Mouse (Mus musculus) E14TG2a.4 (cell line): Measurements from ENCODE around the gene Itgb5.

Experiments
- H3K27me3 ChIP-seq: 2 replicates; pipeline ENCODE4 v1.6.1; 2014; ENCODE audit warnings: low read length, control low read depth; ENCODE audit not compliant: insufficient read depth
- H3K36me3 ChIP-seq: 2 replicates; pipeline ENCODE4 v1.6.1; 2014; ENCODE audit warnings: low read length, control low read depth; ENCODE audit not compliant: insufficient read depth
- H3K4me1 ChIP-seq: replicated peaks from 2 replicates; pipeline ENCODE4 v1.6.1; 2014; ENCODE audit warnings: low read depth, low read length, control low read depth
- H3K4me3 ChIP-seq: replicated peaks from 2 replicates; pipeline ENCODE4 v1.5.1; 2014; ENCODE audit warnings: mild to moderate bottlenecking, low read length
- H3K9me3 ChIP-seq: 2 replicates; pipeline ENCODE4 v1.6.1; 2014; ENCODE audit warnings: low read length, control low read depth
- CTCF ChIP-seq: conservative IDR thresholded peaks from 2 replicates; pipeline ENCODE4 v1.5.1; 2014; ENCODE audit warnings: low read length
- NANOG ChIP-seq: IDR thresholded peaks from 2 replicates; pipeline ENCODE4 v1.6.1; 2014; ENCODE audit warnings: borderline replicate concordance, low read length, mixed read lengths
- POU5F1 ChIP-seq: IDR thresholded peaks from 2 replicates; pipeline ENCODE4 v1.6.1; 2014; ENCODE audit warnings: low read length, borderline replicate concordance

Gene Itgb5

DNA sequence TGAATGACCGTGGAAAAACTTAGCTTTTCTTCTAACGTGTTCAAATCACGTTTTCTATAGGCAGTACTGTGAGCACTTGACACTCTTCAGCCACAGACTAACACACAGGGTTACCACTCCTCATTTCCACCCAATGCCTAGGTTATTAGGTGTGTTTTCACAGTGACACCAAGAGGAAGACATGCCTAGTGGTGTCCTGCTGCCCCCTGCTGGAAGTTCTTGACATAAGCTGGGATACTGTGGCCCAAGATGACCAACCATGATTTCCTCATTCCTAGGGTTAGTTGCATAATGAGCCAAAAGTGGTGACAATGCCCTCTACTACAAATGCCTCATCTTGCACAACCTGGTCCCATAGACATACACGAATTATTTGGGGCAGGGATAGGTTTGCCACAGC is 121.4 kb downstream of the Itgb5 start:
- peaks cover 47% of the 10 kb centered on the region for H3K36me3 ChIP-seq
- H3K27me3 ChIP-seq: no peaks in the 10 kb centered on the region
- no peak overlapping the region for H3K4me3 ChIP-seq
- H3K9me3 ChIP-seq: no peaks in the 10 kb centered on the region
- no peak for TF ChIP-seq POU5F1
- peak; percentile 78 for TF ChIP-seq CTCF
- no peak for TF ChIP-seq NANOG
- H3K4me1 ChIP-seq: peaks cover 26% of the 10 kb centered on the region

DNA sequence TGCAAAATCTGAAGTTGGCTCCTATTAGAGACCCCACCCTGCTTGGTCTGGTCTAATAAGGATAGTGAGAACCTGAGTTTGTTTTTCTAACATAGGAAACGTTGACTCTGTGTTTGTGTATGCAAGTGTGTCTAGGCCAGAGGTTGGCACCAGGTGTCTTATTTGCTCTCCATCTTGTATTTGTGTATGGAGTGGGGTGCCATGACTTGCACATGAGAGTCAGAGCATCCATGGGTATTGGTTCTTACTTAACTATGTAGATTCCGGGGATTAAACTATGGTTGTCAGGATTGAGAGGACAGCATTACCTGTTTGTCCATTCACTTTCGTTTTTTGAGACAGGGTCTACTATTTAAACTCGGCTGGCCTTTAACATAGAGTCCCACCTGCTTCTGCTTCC is 123.5 kb downstream of the Itgb5 start:
- Histone ChIP-seq H3K4me3 (no peak overlapping the region), H3K36me3 (peaks cover 65% of the 10 kb centered on the region), H3K27me3 (no peaks in the 10 kb centered on the region), H3K4me1 (peaks cover 18% of the 10 kb centered on the region), H3K9me3 (no peaks in the 10 kb centered on the region)
- TF ChIP-seq CTCF: no peak
- no peak for TF ChIP-seq NANOG
- no peak for TF ChIP-seq POU5F1

DNA sequence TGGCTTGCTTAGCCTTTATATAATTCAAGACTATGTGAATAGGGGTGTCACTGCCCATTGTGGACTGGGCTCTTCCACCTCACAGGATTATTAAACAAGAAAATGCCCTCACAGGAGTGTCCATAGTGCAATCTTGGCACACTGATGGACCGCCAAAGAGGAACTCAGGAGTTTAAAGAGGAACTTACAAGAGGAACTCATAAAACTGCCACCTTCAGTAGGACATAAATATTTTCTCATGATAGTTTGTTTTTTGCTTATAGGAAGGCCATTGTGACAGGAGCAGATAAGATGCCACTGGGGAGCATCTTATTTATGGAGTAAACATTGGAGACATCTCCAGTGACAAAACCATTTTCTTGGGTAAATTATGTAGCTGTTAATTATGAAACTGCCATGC is 125.3 kb downstream of the Itgb5 start:
- no peak for TF ChIP-seq POU5F1
- no peak for TF ChIP-seq CTCF
- TF ChIP-seq NANOG: no peak
- H3K4me3 ChIP-seq: no peak overlapping the region

DNA sequence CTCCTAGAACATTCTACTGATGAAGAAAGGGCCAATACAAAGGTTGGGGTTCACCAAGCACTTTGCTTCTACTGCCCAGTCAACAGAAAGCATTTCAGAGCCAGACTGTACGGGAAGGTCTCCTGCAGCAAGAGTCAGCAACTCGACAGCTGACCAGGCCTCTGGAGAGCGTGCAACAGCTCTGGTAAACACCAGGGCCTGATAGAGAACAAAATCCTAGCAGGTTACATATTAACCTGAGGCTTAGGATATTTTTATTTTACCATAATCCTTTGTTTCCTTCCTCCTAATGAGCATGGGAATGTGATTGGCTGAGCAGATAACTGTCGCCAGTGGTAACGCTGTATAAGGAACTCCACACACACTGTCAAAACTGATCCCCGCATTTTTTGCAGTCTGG is 134.0 kb downstream of the Itgb5 start:
- no peaks in the 10 kb centered on the region for H3K9me3 ChIP-seq
- H3K27me3 ChIP-seq: peaks cover 5% of the 10 kb centered on the region; the same call in 1 of the 2 replicates
- H3K4me1 ChIP-seq: peaks cover 47% of the 10 kb centered on the region
- no peak overlapping the region for H3K4me3 ChIP-seq
- peaks cover 59% of the 10 kb centered on the region for H3K36me3 ChIP-seq
- TF ChIP-seq NANOG: no peak
- no peak for TF ChIP-seq CTCF
- TF ChIP-seq POU5F1: no peak

More for the DNA sequence above, 125.3 kb downstream of the Itgb5 start:
- H3K4me1 ChIP-seq: peaks cover 8% of the 10 kb centered on the region
- H3K27me3 ChIP-seq: no peaks in the 10 kb centered on the region
- H3K36me3 ChIP-seq: peaks cover 76% of the 10 kb centered on the region
- no peaks in the 10 kb centered on the region for H3K9me3 ChIP-seq

DNA sequence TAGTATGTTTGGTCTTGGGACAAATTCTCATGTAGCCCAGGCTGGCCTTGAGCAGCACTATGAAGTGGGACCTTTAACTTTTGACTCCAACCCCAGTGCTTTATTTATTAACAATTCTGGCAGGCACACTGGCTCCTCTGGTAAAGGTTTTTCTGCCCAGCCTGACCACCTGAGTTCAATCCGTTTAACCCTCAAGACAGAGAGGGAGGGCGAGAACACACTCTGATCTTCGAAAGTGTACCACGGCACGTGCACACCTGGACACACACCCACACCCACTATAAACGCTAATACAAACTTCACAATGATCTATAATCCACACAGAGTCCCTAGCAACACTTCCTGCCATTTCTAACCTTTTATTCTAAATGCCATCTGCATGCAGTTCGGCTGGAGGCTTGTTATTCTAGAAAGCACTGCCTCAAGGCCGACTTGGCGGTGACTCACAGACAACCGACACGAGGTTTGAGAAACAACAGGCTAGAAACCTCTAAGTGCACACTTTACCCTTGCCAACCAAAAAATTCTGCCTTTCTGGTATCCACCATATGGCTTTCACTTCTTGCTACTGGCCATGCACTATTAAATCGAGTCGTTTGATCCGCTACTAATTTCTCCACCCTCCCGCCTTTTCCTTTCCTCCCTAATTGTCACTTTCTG is 136.5 kb downstream of the Itgb5 start:
- H3K9me3 ChIP-seq: no peaks in the 10 kb centered on the region
- H3K4me1 ChIP-seq: peaks cover 35% of the 10 kb centered on the region
- H3K36me3 ChIP-seq: peaks cover 34% of the 10 kb centered on the region
- H3K4me3 ChIP-seq: peak overlapping the region; percentile 94
- TF ChIP-seq NANOG (no peak), POU5F1 (no peak), CTCF (no peak)
- H3K27me3 ChIP-seq: peaks cover 5% of the 10 kb centered on the region; the same call in 1 of the 2 replicates

DNA sequence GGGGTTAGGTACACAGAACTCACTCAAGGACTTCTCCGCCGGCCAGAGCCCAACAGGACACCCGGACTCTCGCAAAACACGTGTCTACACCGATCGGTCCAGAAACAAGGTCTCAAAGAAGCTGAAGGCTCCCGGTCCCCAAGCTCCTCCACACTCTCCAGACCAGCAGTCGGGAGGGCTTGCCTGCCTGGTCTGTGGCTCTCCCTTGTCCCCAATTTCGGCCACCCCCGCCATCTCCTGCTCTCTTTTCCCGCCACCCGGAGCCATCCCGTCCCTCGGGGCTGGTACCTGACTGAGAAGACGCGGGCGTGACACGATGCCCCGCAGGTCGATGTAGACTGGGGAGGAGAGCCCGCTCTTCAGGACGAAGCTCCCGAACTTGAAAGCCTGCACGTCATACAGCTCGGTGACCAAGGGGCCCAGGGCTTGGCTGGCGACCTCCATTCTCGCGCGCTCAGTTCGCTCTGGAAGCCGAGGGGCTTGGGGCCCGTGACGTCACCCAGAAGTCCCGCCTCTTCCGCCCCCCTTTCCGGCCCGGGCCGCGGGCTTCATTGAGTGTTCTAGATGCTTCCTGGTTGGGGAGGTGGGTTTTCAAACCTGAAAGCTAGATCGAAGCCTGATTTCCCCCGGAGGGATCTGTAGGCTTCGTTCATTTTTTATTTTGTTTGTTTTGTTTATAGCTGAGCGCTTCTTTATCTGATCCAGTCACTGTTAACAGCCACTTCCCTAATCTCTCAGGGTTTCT is 137.2 kb downstream of the Itgb5 start, which contains the start of gene Umps:
Umps (minus strand) TSS at position 501 of the 745 bp plus-strand sequence.
- peak within 1 kb of the TSS; percentile 94 for H3K4me3 ChIP-seq
- H3K9me3 ChIP-seq: no peaks in the 10 kb centered on the region
- TF ChIP-seq NANOG (no peak), CTCF (no peak), POU5F1 (no peak)
- H3K36me3 ChIP-seq: peaks cover 27% of the 10 kb centered on the region
- H3K27me3 ChIP-seq: peaks cover 5% of the 10 kb centered on the region; the same call in 1 of the 2 replicates
- peaks cover 29% of the 10 kb centered on the region for H3K4me1 ChIP-seq

DNA sequence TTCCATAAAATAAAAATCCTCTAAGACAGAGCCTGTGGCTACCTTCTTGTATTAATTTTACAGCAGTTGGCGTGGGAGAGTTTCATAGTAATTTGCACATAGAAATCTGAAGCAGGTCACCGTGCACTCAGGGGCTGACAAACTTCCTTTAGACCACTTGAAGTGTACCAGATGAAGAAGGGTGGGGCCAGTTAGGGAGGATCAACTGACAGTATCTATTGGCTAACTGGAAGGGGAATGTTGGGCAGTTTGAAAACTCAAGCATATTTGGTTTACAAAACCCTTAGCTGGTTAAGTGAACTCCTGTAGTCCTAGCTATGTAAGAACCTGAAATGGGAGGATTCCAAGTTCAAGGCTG is 137.8 kb downstream of the Itgb5 start:
- H3K27me3 ChIP-seq: peaks cover 5% of the 10 kb centered on the region; the same call in 1 of the 2 replicates
- peaks cover 27% of the 10 kb centered on the region for H3K4me1 ChIP-seq
- H3K36me3 ChIP-seq: peaks cover 22% of the 10 kb centered on the region
- H3K4me3 ChIP-seq: peak overlapping the region; percentile 94
- H3K9me3 ChIP-seq: no peaks in the 10 kb centered on the region
- TF ChIP-seq POU5F1 (no peak), NANOG (no peak), CTCF (no peak)

DNA sequence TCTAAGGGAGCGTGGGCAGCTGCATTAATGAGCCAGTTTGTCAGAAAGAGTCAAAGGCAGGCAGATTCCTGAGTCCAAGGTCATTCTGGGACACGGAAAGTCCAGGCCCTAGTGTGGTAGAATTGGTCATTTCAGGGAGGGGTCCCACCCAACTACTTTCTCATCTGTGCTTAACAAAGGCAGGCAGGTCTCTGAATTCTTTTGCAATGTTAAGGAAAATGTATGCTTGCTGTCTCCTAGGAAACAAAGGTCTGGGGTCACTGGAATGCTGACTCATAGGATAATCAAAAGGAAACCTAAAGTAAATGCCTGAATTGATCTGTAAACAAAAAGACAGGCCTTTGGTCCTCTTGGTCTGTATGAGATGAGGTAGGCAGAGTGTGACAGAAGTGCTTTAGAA is 150.4 kb downstream of the Itgb5 start:
- H3K27me3 ChIP-seq: 0 out of 2 replicates have a peak, but pooled peaks cover 3% of the 10 kb centered on the region

DNA sequence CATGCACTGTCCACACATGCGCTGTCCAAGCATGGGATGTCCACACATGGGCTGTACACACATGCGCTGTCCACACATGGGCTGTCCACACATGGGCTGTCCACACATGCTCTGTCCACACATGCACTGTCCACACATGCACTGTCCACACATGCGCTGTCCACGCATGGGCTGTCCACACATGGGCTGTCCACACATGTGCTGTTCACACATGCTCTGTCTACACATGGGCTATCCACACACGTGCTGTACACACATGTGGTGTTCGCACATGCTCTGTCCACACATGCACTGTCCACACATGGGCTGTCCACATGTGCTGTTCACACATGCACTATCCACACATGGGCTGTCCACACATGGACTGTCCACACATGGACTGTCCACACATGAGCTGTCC is 154.2 kb downstream of the Itgb5 start:
- Histone ChIP-seq H3K9me3 (peaks cover 44% of the 10 kb centered on the region), H3K36me3 (no peaks in the 10 kb centered on the region), H3K4me1 (peaks cover 25% of the 10 kb centered on the region), H3K27me3 (no peaks in the 10 kb centered on the region), H3K4me3 (no peak overlapping the region)
- TF ChIP-seq NANOG (no peak), POU5F1 (no peak), CTCF (no peak)

More for the DNA sequence above, 150.4 kb downstream of the Itgb5 start:
- no peak for TF ChIP-seq POU5F1
- TF ChIP-seq NANOG: peak; percentile 37; the same call in 1 of the 2 replicates
- no peak for TF ChIP-seq CTCF
- peaks cover 31% of the 10 kb centered on the region for H3K4me1 ChIP-seq
- no peak overlapping the region for H3K4me3 ChIP-seq
- H3K36me3 ChIP-seq: no peaks in the 10 kb centered on the region
- H3K9me3 ChIP-seq: peaks cover 25% of the 10 kb centered on the region
